Mouse (Mus musculus) heart, adult 18-20 months (tissue): ENCODE measurements at regions not wholly inside any gene's neighbourhood (a gene's known extent, or its start where the extent isn't known, plus 50 kb on each side); places are given as distances from the start of the nearest gene placed in this dataset.
A peak's percentile ranks its signal among the peaks of the same experiment; 100 is the strongest.

ENCODE experiments used
- DNase-seq, 2 experiments: peaks; one replicate each; pipeline ENCODE4 v3.0.0; 2021 to 2022; ENCODE audit warnings: mixed read lengths in 1 of 2

- DNase-seq, result no peak
These were observed 597.3 kb upstream of the Fam92a start for GRCm38 (mm10) chr4:12769092-12769491.

- no peak for DNase-seq
These were observed 594.9 kb upstream of the Fam92a start for GRCm38 (mm10) chr4:12766763-12767162.

GRCm38 (mm10) chr4:12750817-12751216, 579.0 kb upstream of the Fam92a start:
- DNase-seq, result no peak

GRCm38 (mm10) chr4:12749874-12750273, 578.1 kb upstream of the Fam92a start:
- DNase-seq, result no peak

- no peak for DNase-seq
These were observed 572.0 kb upstream of the Fam92a start for GRCm38 (mm10) chr4:12743714-12744327.

- DNase-seq, result no peak
These were observed 564.6 kb upstream of the Fam92a start for GRCm38 (mm10) chr4:12736411-12736810.

- no peak for DNase-seq
These were observed 528.4 kb upstream of the Fam92a start for GRCm38 (mm10) chr4:12700189-12700588.

- no peak for DNase-seq
These were observed 506.0 kb upstream of the Fam92a start for GRCm38 (mm10) chr4:12677814-12678213.

- no peak for DNase-seq
These were observed 499.6 kb upstream of the Fam92a start for GRCm38 (mm10) chr4:12671399-12671798.

- no peak for DNase-seq
These were observed 491.4 kb upstream of the Fam92a start for GRCm38 (mm10) chr4:12663176-12663575.

- no peak for DNase-seq
These were observed 490.9 kb upstream of the Fam92a start for GRCm38 (mm10) chr4:12662683-12663082.

GRCm38 (mm10) chr4:12659084-12659483, 487.3 kb upstream of the Fam92a start:
- DNase-seq, result no peak

- DNase-seq, result no peak
These were observed 486.8 kb upstream of the Fam92a start for GRCm38 (mm10) chr4:12658594-12658993.

GRCm38 (mm10) chr4:12657820-12658219, 486.0 kb upstream of the Fam92a start:
- DNase-seq, result no peak

- peak; percentile 9 to 19 for DNase-seq
These were observed 485.2 kb upstream of the Fam92a start for GRCm38 (mm10) chr4:12656924-12657603.

- no peak for DNase-seq
These were observed 483.8 kb upstream of the Fam92a start for GRCm38 (mm10) chr4:12655457-12656228.

GRCm38 (mm10) chr4:12654568-12655456, 483.0 kb upstream of the Fam92a start:
- DNase-seq, result no peak

GRCm38 (mm10) chr4:12647732-12648131, 475.9 kb upstream of the Fam92a start:
- DNase-seq, result no peak

- DNase-seq, result no peak
These were observed 470.7 kb upstream of the Fam92a start for GRCm38 (mm10) chr4:12642525-12642928.

GRCm38 (mm10) chr4:12629375-12629821, 457.6 kb upstream of the Fam92a start:
- DNase-seq, result no peak

- no peak for DNase-seq
These were observed 457.0 kb upstream of the Fam92a start for GRCm38 (mm10) chr4:12628702-12629374.
